Comparison of ENCODE assay signal across 19 mouse cellular contexts in genomic region chr2:10162011-10162410, GRCm38 (mm10). TPM values are rescaled to one million over a fixed set of nuclear protein-coding genes. Genes with fewer than 3 reads are reported as not detected.
"Had no signal": no experiment of that assay in that cellular context is flagged by ENCODE, and none has a peak within 500 bp of the region (broad histone marks: within the 10 kb centered on the region; RNA-seq: fewer than 3 reads in every experiment).

No protein-coding gene starts in this region.

- H3K4me1 ChIP-seq: lung, embryonic 15.5 days; midbrain, embryonic 13.5 days; midbrain, embryonic 15.5 days; neural tube, embryonic 12.5 days; stomach, embryonic 15.5 days had no signal

- H3K27ac ChIP-seq: lung, embryonic 15.5 days; macrophage; midbrain, embryonic 13.5 days; midbrain, embryonic 15.5 days; neural tube, embryonic 12.5 days; stomach, embryonic 15.5 days; stomach, postnatal 0 days had no signal

- DNase-seq: liver, postnatal 0 days; lung, adult 2 months; lung, postnatal 14 days; lung, postnatal 36 days; right cerebral cortex, postnatal 14 days; spleen, adult 18-20 months; thymus, adult 2 months; thymus, postnatal 25 days; thymus, postnatal 4 days had no signal

- H3K9me3 ChIP-seq: lung, embryonic 15.5 days; megakaryocyte, embryonic 14.5 days; midbrain, embryonic 13.5 days; midbrain, embryonic 15.5 days; neural tube, embryonic 12.5 days; stomach, embryonic 15.5 days had no signal

- H3K27me3 ChIP-seq: lung, embryonic 15.5 days; midbrain, embryonic 13.5 days; midbrain, embryonic 15.5 days; neural tube, embryonic 12.5 days; stomach, embryonic 15.5 days had no signal

- ATAC-seq: liver, postnatal 0 days; lung, postnatal 0 days; midbrain, embryonic 13.5 days; midbrain, embryonic 15.5 days had no signal

- H3K4me2 ChIP-seq: lung, embryonic 15.5 days; midbrain, embryonic 11.5 days; midbrain, embryonic 13.5 days; midbrain, embryonic 15.5 days; neural tube, embryonic 12.5 days; stomach, embryonic 15.5 days had no signal

- H3K36me3 ChIP-seq: lung, embryonic 15.5 days; midbrain, embryonic 13.5 days; midbrain, embryonic 15.5 days; neural tube, embryonic 12.5 days; stomach, embryonic 15.5 days had no signal

- H3K4me3 ChIP-seq: lung, embryonic 15.5 days; megakaryocyte, embryonic 14.5 days; midbrain, embryonic 13.5 days; midbrain, embryonic 15.5 days; neural tube, embryonic 12.5 days; stomach, embryonic 15.5 days had no signal

- H3K9ac ChIP-seq: liver, postnatal 0 days; lung, embryonic 15.5 days; midbrain, embryonic 13.5 days; midbrain, embryonic 15.5 days; neural tube, embryonic 12.5 days; stomach, embryonic 15.5 days had no signal

RNA-seq across cellular contexts. Expression of gene Itih2, which starts 30.8 kb away (rescaled TPM):
- polyA plus RNA-seq: macrophage had no signal
